Comparison of ENCODE assay signal across 11 mouse cellular contexts in genomic region chr16:76611061-76611460, GRCm38 (mm10).
"Had no signal": no experiment of that assay in that cellular context is flagged by ENCODE, and none has a peak within 500 bp of the region (broad histone marks: within the 10 kb centered on the region; RNA-seq: fewer than 3 reads in every experiment).

No protein-coding gene starts in this region.

- DNase-seq: liver, postnatal 0 days; lung, adult 2 months; lung, postnatal 14 days; lung, postnatal 36 days; right cerebral cortex, adult 18-20 months; right cerebral cortex, postnatal 25 days; right cerebral cortex, postnatal 4 days; spleen, adult 18-20 months; thymus, adult 18-20 months; thymus, postnatal 25 days; thymus, postnatal 4 days had no signal
